Mouse (Mus musculus): ENCODE data around the gene Nrl. TPM values are rescaled to one million over a fixed set of nuclear protein-coding genes. Genes with fewer than 3 reads are reported as not detected.

Nrl gene
- total and polyA plus RNA-seq, 3 experiments, result 0.13 to 0.86 TPM; not detected in 1

DNA sequence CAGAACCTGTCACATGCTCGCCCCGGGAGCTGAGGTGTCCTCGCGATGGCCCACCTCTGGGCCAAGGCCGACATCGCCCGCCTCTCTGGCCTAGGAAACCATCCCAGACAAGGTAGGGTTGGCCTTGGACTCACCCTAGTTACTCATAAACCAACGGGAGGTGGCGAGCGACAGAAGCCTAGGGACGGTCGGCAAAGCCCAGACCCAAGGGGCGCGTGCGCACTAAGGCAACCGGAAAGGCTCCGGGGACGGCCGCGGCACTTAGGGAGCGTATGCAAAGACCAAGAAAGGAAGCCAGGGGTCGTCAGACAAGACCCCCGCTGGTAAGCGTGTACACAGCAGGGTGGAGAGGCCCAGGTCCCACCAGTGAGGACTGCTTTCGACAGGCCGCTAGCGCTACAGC lies 35.0 kb upstream of the Nrl start, which contains the start of gene Dcaf11:
Gene Dcaf11, plus strand, starts transcription at position 208 of the 403 bp plus-strand sequence.
- H3K9ac ChIP-seq (ENCODE audit: insufficient read depth, low read depth), result peak within 1 kb of the TSS; percentile 87
- peaks cover 6% of the 10 kb centered on the region; the same call in 1 of the 2 replicates for H3K79me2 ChIP-seq (replicated peaks; ENCODE audit: control insufficient read depth, extremely low read depth, insufficient read depth, poor library complexity, severe bottlenecking)
- TF ChIP-seq MAZ (IDR thresholded peaks at IDR 0.05; ENCODE audit: low read depth, low read length), result no peak
- TF ChIP-seq GABPA (IDR thresholded peaks at IDR 0.05; ENCODE audit: insufficient replicate concordance, low read depth, low read length), result no peak
- TF ChIP-seq CHD1 (IDR thresholded peaks at IDR 0.05; ENCODE audit: low read depth, low read length), result no peak
- peak; percentile 27; the same call in 1 of the 2 replicates for TF ChIP-seq ETS1 (conservative IDR thresholded peaks at IDR 0.05; ENCODE audit: low read depth, low read length)
- TF ChIP-seq ZMIZ1 (IDR thresholded peaks at IDR 0.05; ENCODE audit: low read depth, low read length), result peak; percentile 79
- peak; percentile 85 for TF ChIP-seq NELFE (IDR thresholded peaks at IDR 0.05; ENCODE audit: low read depth, low read length)
- peak; percentile 73; the same call in 1 of the 2 replicates for TF ChIP-seq TCF12 (IDR thresholded peaks at IDR 0.05; ENCODE audit: low read depth, low read length)
- TF ChIP-seq PAX5 (IDR thresholded peaks at IDR 0.05; ENCODE audit: low read length), result no peak
- 0 out of 2 replicates have a peak, but pooled peaks have one; percentile 18 for TF ChIP-seq SMC3 (IDR thresholded peaks at IDR 0.05; ENCODE audit: low read depth, low read length)
- no peak; the same call in 1 of the 2 replicates for TF ChIP-seq SIN3A (IDR thresholded peaks at IDR 0.05; ENCODE audit: low read length)
- TF ChIP-seq RAD21 (IDR thresholded peaks at IDR 0.05; ENCODE audit: low read depth, low read length), result peak; percentile 9
- no peak for TF ChIP-seq EP300 (IDR thresholded peaks at IDR 0.05; ENCODE audit: low read length)
- TF ChIP-seq USF1 (IDR thresholded peaks at IDR 0.05; ENCODE audit: low read depth, low read length), result peak; percentile 37
- TF ChIP-seq CHD2 (IDR thresholded peaks at IDR 0.05; ENCODE audit: low read length), result peak; percentile 89
- TF ChIP-seq BHLHE40 (IDR thresholded peaks at IDR 0.05; ENCODE audit: low read depth, low read length), result no peak
- no peak for TF ChIP-seq JUND (conservative IDR thresholded peaks at IDR 0.05; ENCODE audit: low read depth, low read length)
- 0 out of 2 replicates have a peak, but pooled peaks have one; percentile 68 for TF ChIP-seq UBTF (IDR thresholded peaks at IDR 0.05; ENCODE audit: low read depth, low read length)
- peak; percentile 69; the same call in 1 of the 2 replicates for TF ChIP-seq MAX (IDR thresholded peaks at IDR 0.05; ENCODE audit: low read length)
- TF ChIP-seq NRF1 (IDR thresholded peaks at IDR 0.05; ENCODE audit: low read depth, low read length), result peak; percentile 89
- no peak for TF ChIP-seq ZNF384 (IDR thresholded peaks at IDR 0.05; ENCODE audit: low read depth, low read length)
- no peak for TF ChIP-seq KAT2A (IDR thresholded peaks at IDR 0.05; ENCODE audit: insufficient replicate concordance, low read length)
- TF ChIP-seq RCOR1 (conservative IDR thresholded peaks at IDR 0.05; ENCODE audit: low read depth, low read length), result no peak
- peak; percentile 30; the same call in 1 of the 2 replicates for TF ChIP-seq MYC (IDR thresholded peaks at IDR 0.05; ENCODE audit: low read depth, low read length)
- peak; percentile 55; the same call in 1 of the 2 replicates for TF ChIP-seq HCFC1 (IDR thresholded peaks at IDR 0.05; ENCODE audit: low read depth, low read length)
- peak in 1 of 2 experiments; percentile 34; a peak in 2 of 4 replicates for TF ChIP-seq CTCF (conservative IDR thresholded peaks at IDR 0.05 in 1 of 2, IDR thresholded peaks at IDR 0.05 in 1 of 2; ENCODE audit: low read depth in 2 of 2, low read length in 2 of 2)
- TF ChIP-seq ELF1 (IDR thresholded peaks at IDR 0.05; ENCODE audit: low read depth, low read length), result peak; percentile 78; the same call in 1 of the 2 replicates
- peak; percentile 33; the same call in 1 of the 2 replicates for TF ChIP-seq POLR2AphosphoS2 (IDR thresholded peaks at IDR 0.05; ENCODE audit: low read depth, low read length)
- TF ChIP-seq POLR2A (IDR thresholded peaks at IDR 0.05; ENCODE audit: low read depth, low read length), result peak; percentile 81
- TF ChIP-seq ZKSCAN1 (IDR thresholded peaks at IDR 0.05; ENCODE audit: borderline replicate concordance, low read depth, low read length), result no peak
- H3K27me3 ChIP-seq (replicated peaks), result no peaks in the 10 kb centered on the region
- H3K4me3 ChIP-seq (replicated peaks in 1 of 3; ENCODE audit: low read depth in 2 of 3, low read length in 2 of 3, poor library complexity in 1 of 3), result peak within 1 kb of the TSS; percentile 69 to 80 (median 80)
- H3K4me1 ChIP-seq (ENCODE audit: control insufficient read depth in 1 of 2, insufficient read depth in 2 of 2), result peaks cover 9 to 32% of the 10 kb centered on the region in 2 experiments
- peak within 1 kb of the TSS; percentile 73; the same call in 1 of the 2 replicates for H3K4me2 ChIP-seq (ENCODE audit: insufficient read depth, low read depth, poor library complexity, severe bottlenecking)
- peak; percentile 97 for DNase-seq (ENCODE audit: extremely low read depth)
- H3K9me3 ChIP-seq (replicated peaks; ENCODE audit: low read length), result no peaks in the 10 kb centered on the region
- in situ Hi-C loops (cut with MboI; ENCODE audit: low pct_ligation_motif_present, low pct_unique_long_range_greater_than_20kb, low sequenced_read_pairs), result no loop called here
- dilution Hi-C loops (cut with MboI; ENCODE audit: extremely low pct_ligation_motif_present, extremely low pct_unique_long_range_greater_than_20kb, low sequenced_read_pairs), result no loop called here
- peak within 1 kb of the TSS; percentile 95 for H3K27ac ChIP-seq (ENCODE audit: insufficient read depth, low read depth)
- peaks cover 13 to 29% of the 10 kb centered on the region in 2 experiments for H3K36me3 ChIP-seq (replicated peaks in 1 of 2; ENCODE audit: control insufficient read depth in 1 of 2, insufficient read depth in 1 of 2, low read length in 1 of 2)
